27 mouse cellular contexts compared by ENCODE assay signal in genomic region chr19:25230058-25230974, GRCm38 (mm10). TPM values are rescaled to one million over a fixed set of nuclear protein-coding genes. Genes with fewer than 3 reads are reported as not detected.
DNase-seq lines count a peak whose midpoint lies in the region; ATAC-seq lines count a peak whose summit lies in the region.
"Had no signal": no experiment of that assay in that cellular context is flagged by ENCODE, and none has a peak within 500 bp of the region (broad histone marks: within the 10 kb centered on the region; RNA-seq: fewer than 3 reads in every experiment).

No protein-coding gene starts in this region.

- H3K9ac ChIP-seq in embryonic facial prominence, embryonic 14.5 days (ENCODE audit: low read depth, low read length), result no peak overlapping the region
- H3K9ac ChIP-seq in hindbrain, embryonic 11.5 days (ENCODE audit: low read depth, low read length), result no peak overlapping the region
- H3K9ac ChIP-seq in hindbrain, embryonic 14.5 days, result no peak overlapping the region
- H3K9ac ChIP-seq in neural tube, embryonic 11.5 days (ENCODE audit: low read length), result no peak overlapping the region
- no peak overlapping the region for H3K9ac ChIP-seq in stomach, embryonic 15.5 days
- H3K9ac ChIP-seq: forebrain, embryonic 12.5 days; limb, embryonic 15.5 days; neural tube, embryonic 15.5 days had no signal

- H3K27me3 ChIP-seq in embryonic facial prominence, embryonic 14.5 days (replicated peaks; ENCODE audit: control insufficient read depth, insufficient read depth, low read length), result no peaks in the 10 kb centered on the region
- peaks cover 10% of the 10 kb centered on the region for H3K27me3 ChIP-seq in embryonic facial prominence, embryonic 10.5 days (replicated peaks; ENCODE audit: low read depth, poor library complexity, severe bottlenecking)
- peaks cover 2% of the 10 kb centered on the region; the same call in 1 of the 2 replicates for H3K27me3 ChIP-seq in hindbrain, embryonic 11.5 days (ENCODE audit: control insufficient read depth, insufficient read depth, low read length)
- no peaks in the 10 kb centered on the region for H3K27me3 ChIP-seq in hindbrain, embryonic 14.5 days (ENCODE audit: control insufficient read depth, insufficient read depth, low read length)
- H3K27me3 ChIP-seq in neural tube, embryonic 11.5 days (ENCODE audit: control insufficient read depth, insufficient read depth, low read length), result no peaks in the 10 kb centered on the region
- H3K27me3 ChIP-seq in stomach, embryonic 15.5 days (replicated peaks), result no peaks in the 10 kb centered on the region; the same call in 1 of the 2 replicates
- H3K27me3 ChIP-seq: limb, embryonic 15.5 days had no signal

- H3K4me3 ChIP-seq in embryonic facial prominence, embryonic 14.5 days (ENCODE audit: low read depth, low read length), result no peak overlapping the region
- no peak overlapping the region for H3K4me3 ChIP-seq in embryonic facial prominence, embryonic 10.5 days
- no peak overlapping the region for H3K4me3 ChIP-seq in hindbrain, embryonic 11.5 days (ENCODE audit: low read depth, low read length)
- H3K4me3 ChIP-seq in hindbrain, embryonic 14.5 days (replicated peaks; ENCODE audit: low read length), result no peak overlapping the region
- H3K4me3 ChIP-seq in neural tube, embryonic 11.5 days (ENCODE audit: low read depth, low read length), result no peak overlapping the region
- H3K4me3 ChIP-seq in stomach, embryonic 15.5 days (replicated peaks), result no peak overlapping the region
- H3K4me3 ChIP-seq: forebrain, embryonic 12.5 days; heart, embryonic 10.5 days; layer of hippocampus, adult 2 months; limb, embryonic 15.5 days; midbrain, embryonic 10.5 days; neural tube, embryonic 15.5 days had no signal

- H3K4me1 ChIP-seq in embryonic facial prominence, embryonic 14.5 days (ENCODE audit: control insufficient read depth, insufficient read depth, low read length), result no peaks in the 10 kb centered on the region
- H3K4me1 ChIP-seq in embryonic facial prominence, embryonic 10.5 days, result peaks cover 5% of the 10 kb centered on the region; the same call in 1 of the 2 replicates
- H3K4me1 ChIP-seq in hindbrain, embryonic 11.5 days (replicated peaks; ENCODE audit: control insufficient read depth, insufficient read depth, low read length), result no peaks in the 10 kb centered on the region
- no peaks in the 10 kb centered on the region for H3K4me1 ChIP-seq in hindbrain, embryonic 14.5 days (replicated peaks; ENCODE audit: control insufficient read depth, insufficient read depth, low read length)
- 0 out of 2 replicates have a peak, but pooled peaks cover 2% of the 10 kb centered on the region for H3K4me1 ChIP-seq in neural tube, embryonic 11.5 days (ENCODE audit: control insufficient read depth, insufficient read depth, low read length)
- no peaks in the 10 kb centered on the region for H3K4me1 ChIP-seq in stomach, embryonic 15.5 days
- H3K4me1 ChIP-seq: forebrain, embryonic 12.5 days; limb, embryonic 15.5 days; neural tube, embryonic 15.5 days had no signal

- no peak overlapping the region for H3K4me2 ChIP-seq in embryonic facial prominence, embryonic 14.5 days (ENCODE audit: low read depth, low read length)
- no peak overlapping the region for H3K4me2 ChIP-seq in hindbrain, embryonic 11.5 days (replicated peaks; ENCODE audit: low read depth, low read length)
- no peak overlapping the region for H3K4me2 ChIP-seq in hindbrain, embryonic 14.5 days (replicated peaks)
- H3K4me2 ChIP-seq in neural tube, embryonic 11.5 days (ENCODE audit: low read depth), result no peak overlapping the region
- H3K4me2 ChIP-seq in stomach, embryonic 15.5 days, result no peak overlapping the region
- H3K4me2 ChIP-seq: forebrain, embryonic 12.5 days; limb, embryonic 15.5 days; neural tube, embryonic 15.5 days had no signal

- no peak overlapping the region for H3K27ac ChIP-seq in embryonic facial prominence, embryonic 14.5 days (replicated peaks; ENCODE audit: low read depth, low read length)
- H3K27ac ChIP-seq in embryonic facial prominence, embryonic 10.5 days (replicated peaks), result no peak overlapping the region
- H3K27ac ChIP-seq in hindbrain, embryonic 11.5 days (ENCODE audit: low read depth, low read length), result no peak overlapping the region
- H3K27ac ChIP-seq in hindbrain, embryonic 14.5 days, result no peak overlapping the region
- H3K27ac ChIP-seq in neural tube, embryonic 11.5 days (ENCODE audit: low read depth, low read length), result 0 out of 2 replicates have a peak overlapping the region, but pooled peaks have one; percentile 27
- no peak overlapping the region for H3K27ac ChIP-seq in stomach, embryonic 15.5 days
- H3K27ac ChIP-seq: forebrain, embryonic 12.5 days; heart, embryonic 10.5 days; layer of hippocampus, adult 2 months; limb, embryonic 15.5 days; neural tube, embryonic 15.5 days had no signal

- DNase-seq in embryonic facial prominence, embryonic 14.5 days (ENCODE audit: low spot score), result peak; percentile 16
- DNase-seq in embryonic facial prominence, embryonic 10.5 days (ENCODE audit: low spot score), result no peak
- no peak for DNase-seq in hindbrain, embryonic 11.5 days (ENCODE audit: low spot score)
- no peak for DNase-seq in hindbrain, embryonic 14.5 days (ENCODE audit: low spot score)
- DNase-seq in neural tube, embryonic 11.5 days (ENCODE audit: low spot score), result no peak
- DNase-seq in neural tube, embryonic 10.5 days (ENCODE audit: extremely low spot score, low spot score), result no peak
- DNase-seq in cerebellum, adult 11 months, result no peak
- DNase-seq: adrenal gland, postnatal 36 days; cerebellum, adult 18-20 months; cerebellum, postnatal 25 days; gastrocnemius, postnatal 25 days; kidney, adult 2 months; kidney, postnatal 14 days; layer of hippocampus, postnatal 36 days; lung, postnatal 36 days; right cerebral cortex, postnatal 14 days; spleen, adult 18-20 months; thymus, adult 2 months had no signal

- no peaks in the 10 kb centered on the region for H3K36me3 ChIP-seq in embryonic facial prominence, embryonic 14.5 days (ENCODE audit: control insufficient read depth, insufficient read depth, low read length)
- H3K36me3 ChIP-seq in embryonic facial prominence, embryonic 10.5 days (replicated peaks), result no peaks in the 10 kb centered on the region
- no peaks in the 10 kb centered on the region for H3K36me3 ChIP-seq in hindbrain, embryonic 11.5 days (ENCODE audit: control insufficient read depth, insufficient read depth, low read length)
- no peaks in the 10 kb centered on the region for H3K36me3 ChIP-seq in hindbrain, embryonic 14.5 days (replicated peaks; ENCODE audit: control insufficient read depth, insufficient read depth)
- H3K36me3 ChIP-seq in neural tube, embryonic 11.5 days (ENCODE audit: control insufficient read depth, insufficient read depth, low read length), result no peaks in the 10 kb centered on the region
- no peaks in the 10 kb centered on the region for H3K36me3 ChIP-seq in stomach, embryonic 15.5 days
- H3K36me3 ChIP-seq: forebrain, embryonic 12.5 days; heart, embryonic 10.5 days; limb, embryonic 15.5 days; midbrain, embryonic 10.5 days; neural tube, embryonic 15.5 days had no signal

- no peaks in the 10 kb centered on the region for H3K9me3 ChIP-seq in embryonic facial prominence, embryonic 14.5 days (ENCODE audit: control insufficient read depth, low read length)
- no peaks in the 10 kb centered on the region for H3K9me3 ChIP-seq in embryonic facial prominence, embryonic 10.5 days
- no peaks in the 10 kb centered on the region for H3K9me3 ChIP-seq in hindbrain, embryonic 11.5 days (ENCODE audit: control insufficient read depth, low read length)
- H3K9me3 ChIP-seq in hindbrain, embryonic 14.5 days (ENCODE audit: control insufficient read depth, low read length), result no peaks in the 10 kb centered on the region
- H3K9me3 ChIP-seq in neural tube, embryonic 11.5 days (ENCODE audit: control insufficient read depth, low read length), result no peaks in the 10 kb centered on the region
- H3K9me3 ChIP-seq in stomach, embryonic 15.5 days, result no peaks in the 10 kb centered on the region
- H3K9me3 ChIP-seq: forebrain, embryonic 12.5 days; heart, embryonic 10.5 days; limb, embryonic 15.5 days; midbrain, embryonic 10.5 days; neural tube, embryonic 15.5 days had no signal

- ATAC-seq in embryonic facial prominence, embryonic 14.5 days (ENCODE audit: low read depth), result no peak
- 0 out of 2 replicates have a peak, but pooled peaks have one; percentile 6 for ATAC-seq in hindbrain, embryonic 11.5 days (ENCODE audit: low FRiP score)
- ATAC-seq in hindbrain, embryonic 14.5 days (ENCODE audit: low FRiP score), result no peak
- ATAC-seq in neural tube, embryonic 11.5 days (ENCODE audit: insufficient read depth, low FRiP score, low TSS enrichment), result no peak; the same call in 1 of the 2 replicates
- peak; percentile 79; the same call in 1 of the 2 replicates for ATAC-seq in stomach, embryonic 15.5 days (ENCODE audit: insufficient read depth, low FRiP score, low read depth)
- ATAC-seq: CD4-positive, CD25-positive, alpha-beta regulatory T cell, adult 4 months; inflammation-experienced regulatory T-cells, adult 6 months had no signal

- 78% methylated on average over 4 of the region's 4 CpGs for WGBS in embryonic facial prominence, embryonic 14.5 days
- WGBS in embryonic facial prominence, embryonic 10.5 days, result 79% methylated on average over 4 of the region's 4 CpGs
- WGBS in hindbrain, embryonic 11.5 days, result 71% methylated on average over 4 of the region's 4 CpGs
- 70% methylated on average over 4 of the region's 4 CpGs for WGBS in hindbrain, embryonic 14.5 days
- WGBS in neural tube, embryonic 11.5 days, result 76% methylated on average over 4 of the region's 4 CpGs
- 73% methylated on average over 4 of the region's 4 CpGs for WGBS in stomach, embryonic 15.5 days

RNA-seq across cellular contexts. Expression of gene Kank1, which starts 6.5 kb away (rescaled TPM):
- 16.6 and 18.5 TPM in 2 replicates for polyA plus RNA-seq in embryonic facial prominence, embryonic 14.5 days (2014; fragmentation: Nextera tagmentation; extraction: Ambion mirVana)
- 20.5 and 23.5 TPM in 2 replicates for polyA plus RNA-seq in embryonic facial prominence, embryonic 10.5 days (2016; fragmentation: Nextera tagmentation; extraction: Ambion mirVana)
- 11.5 and 12.0 TPM in 2 replicates for polyA plus RNA-seq in hindbrain, embryonic 11.5 days (2014; fragmentation: Nextera tagmentation; extraction: Ambion mirVana)
- polyA plus RNA-seq in hindbrain, embryonic 14.5 days (2014; fragmentation: Nextera tagmentation; extraction: Ambion mirVana), result 9.2 and 12.2 TPM in 2 replicates
- 14.7 and 15.3 TPM in 2 replicates for polyA plus RNA-seq in neural tube, embryonic 11.5 days (2014; fragmentation: Nextera tagmentation; extraction: Ambion mirVana)
- 23.0 and 25.5 TPM in 2 replicates for polyA plus RNA-seq in stomach, embryonic 15.5 days (2015; fragmentation: Nextera tagmentation; extraction: Ambion mirVana)
- polyA plus RNA-seq: CD4-positive, CD25-positive, alpha-beta regulatory T cell, adult 4 months; inflammation-experienced regulatory T-cells, adult 6 months had no signal

Comparison
In these comparisons a context has a peak if more than half of its experiments do, and no peak if none do; other contexts are left out.
1. ATAC-seq: peak in hindbrain, embryonic 11.5 days (single experiment) and stomach, embryonic 15.5 days (single experiment); none in embryonic facial prominence, embryonic 14.5 days (single experiment), hindbrain, embryonic 14.5 days (single experiment) and neural tube, embryonic 11.5 days (single experiment).